Mouse (Mus musculus) embryo, embryonic 10 days (tissue): ENCODE data around the gene Sytl3.

Experiments used
- DNase-seq: peaks from one replicate; pipeline ENCODE4 v3.0.0-alpha.2; 2015; ENCODE audit warnings: low spot score

The Sytl3 gene

GRCm38 (mm10) chr17:6755176-6755575 lies 96.3 kb downstream of the Sytl3 start:
- no peak for DNase-seq

GRCm38 (mm10) chr17:6755873-6756272 lies 97.0 kb downstream of the Sytl3 start:
- DNase-seq = no peak

- no peak for DNase-seq
Observed at GRCm38 (mm10) chr17:6757902-6758301, 99.0 kb downstream of the Sytl3 start.

- no peak for DNase-seq
Observed at GRCm38 (mm10) chr17:6758845-6759244, 100.0 kb downstream of the Sytl3 start.

- no peak for DNase-seq
Observed at GRCm38 (mm10) chr17:6759717-6760292, 100.9 kb downstream of the Sytl3 start.

GRCm38 (mm10) chr17:6763513-6764226 lies 104.8 kb downstream of the Sytl3 start:
- DNase-seq = no peak

- DNase-seq = no peak
Observed at GRCm38 (mm10) chr17:6764227-6764593, 105.3 kb downstream of the Sytl3 start.

- no peak for DNase-seq
Observed at GRCm38 (mm10) chr17:6764730-6765129, 105.8 kb downstream of the Sytl3 start.

GRCm38 (mm10) chr17:6765886-6766285 lies 107.0 kb downstream of the Sytl3 start:
- peak; percentile 54 for DNase-seq

- no peak for DNase-seq
Observed at GRCm38 (mm10) chr17:6766823-6767222, 107.9 kb downstream of the Sytl3 start.

GRCm38 (mm10) chr17:6767771-6768170 lies 108.9 kb downstream of the Sytl3 start:
- DNase-seq = no peak

- no peak for DNase-seq
Observed at GRCm38 (mm10) chr17:6768301-6768788, 109.5 kb downstream of the Sytl3 start.

GRCm38 (mm10) chr17:6769602-6770001 lies 110.7 kb downstream of the Sytl3 start:
- no peak for DNase-seq

- DNase-seq = no peak
Observed at GRCm38 (mm10) chr17:6771661-6772489, 113.0 kb downstream of the Sytl3 start.

GRCm38 (mm10) chr17:6772490-6772773 lies 113.5 kb downstream of the Sytl3 start:
- no peak for DNase-seq

GRCm38 (mm10) chr17:6773249-6773966 lies 114.5 kb downstream of the Sytl3 start:
- no peak for DNase-seq

GRCm38 (mm10) chr17:6775221-6775620 lies 116.3 kb downstream of the Sytl3 start:
- DNase-seq = no peak

- no peak for DNase-seq
Observed at GRCm38 (mm10) chr17:6775671-6776070, 116.8 kb downstream of the Sytl3 start.

GRCm38 (mm10) chr17:6776123-6776522 lies 117.2 kb downstream of the Sytl3 start:
- no peak for DNase-seq

GRCm38 (mm10) chr17:6776576-6776975 lies 117.7 kb downstream of the Sytl3 start:
- no peak for DNase-seq

- DNase-seq = no peak
Observed at GRCm38 (mm10) chr17:6777061-6777460, 118.2 kb downstream of the Sytl3 start.

- no peak for DNase-seq
Observed at GRCm38 (mm10) chr17:6777629-6778331, 118.9 kb downstream of the Sytl3 start.
